Mouse (Mus musculus) telencephalon, adult 2 months (tissue): ENCODE data around the gene Selenow.

Experiments used
- DNase-seq: peaks from one replicate; pipeline ENCODE4 v3.0.0-alpha.2; 2011; ENCODE audit warnings: low read depth, low spot score

Selenow gene

DNA sequence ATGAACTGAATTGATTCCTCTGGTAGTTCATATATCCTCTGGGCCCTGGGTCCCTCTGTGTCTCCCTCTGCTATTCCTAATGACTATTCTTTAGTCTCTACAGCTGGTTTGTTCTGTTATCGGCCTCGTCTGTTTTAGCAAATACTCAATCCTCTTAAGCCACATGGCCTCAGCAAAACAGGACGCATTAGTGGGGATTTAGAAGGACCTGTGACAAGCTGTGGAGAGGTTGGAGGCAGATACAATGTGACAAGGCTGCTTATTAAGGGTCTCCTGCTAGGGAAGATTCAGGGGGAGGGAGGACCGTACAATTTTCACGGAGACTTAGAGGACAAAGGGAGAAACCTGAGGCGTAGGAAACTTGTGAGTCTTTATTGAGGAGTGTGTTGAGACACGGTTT, 16.3 kb downstream of the Selenow start:
- DNase-seq, result no peak

DNA sequence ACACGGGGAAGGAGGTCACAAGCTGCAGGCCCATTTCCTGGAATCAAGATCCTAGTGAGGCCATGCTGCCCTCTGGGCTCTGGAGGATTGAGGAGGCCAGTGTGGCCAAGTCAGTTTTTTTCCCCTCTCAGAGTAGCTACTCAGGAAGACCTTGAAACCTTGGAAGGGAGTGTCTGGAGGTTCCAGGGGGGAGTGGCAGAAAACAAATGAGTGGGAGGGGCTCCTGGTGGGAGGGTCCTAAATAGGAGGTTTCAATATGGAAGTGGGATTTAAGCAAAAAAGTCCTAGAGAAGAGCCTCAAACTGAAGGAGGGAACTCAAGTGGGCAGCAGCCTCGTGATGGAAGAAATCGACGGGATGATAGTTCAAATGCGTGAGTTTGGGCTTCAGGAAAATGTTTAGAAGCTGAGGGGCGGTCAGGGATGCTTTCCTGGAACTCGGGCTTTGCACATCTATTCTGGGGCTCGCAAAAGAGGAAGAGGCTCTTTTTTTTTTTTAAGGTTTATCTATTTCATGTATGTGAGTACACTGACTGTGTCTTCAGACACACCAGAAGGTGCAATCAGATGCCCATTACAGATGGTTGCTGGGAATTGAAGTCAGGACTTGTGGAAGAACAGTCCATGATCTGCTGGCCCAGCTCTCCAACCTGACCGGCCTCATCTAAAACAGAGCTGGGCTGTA, 20.7 kb downstream of the Selenow start:
- no peak for DNase-seq

DNA sequence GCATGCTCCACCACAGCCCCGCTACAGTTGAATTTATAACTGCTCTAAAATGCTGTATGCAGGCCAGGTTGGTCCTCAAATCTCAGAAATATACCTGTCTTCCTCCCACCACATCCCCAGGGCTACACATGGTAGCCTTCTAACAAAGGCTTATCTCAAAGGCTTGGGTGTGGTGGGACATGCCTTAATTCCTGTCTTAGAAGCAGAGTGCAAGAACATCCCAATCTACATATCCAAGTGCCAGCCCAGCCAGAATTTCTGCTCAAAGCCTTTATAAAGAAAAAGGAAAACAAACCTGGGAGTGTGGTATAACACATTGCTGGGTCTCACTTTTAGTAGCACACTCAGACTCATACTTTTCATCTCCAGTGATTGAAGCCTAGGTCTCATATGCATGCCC, 28.0 kb downstream of the Selenow start:
- no peak for DNase-seq

DNA sequence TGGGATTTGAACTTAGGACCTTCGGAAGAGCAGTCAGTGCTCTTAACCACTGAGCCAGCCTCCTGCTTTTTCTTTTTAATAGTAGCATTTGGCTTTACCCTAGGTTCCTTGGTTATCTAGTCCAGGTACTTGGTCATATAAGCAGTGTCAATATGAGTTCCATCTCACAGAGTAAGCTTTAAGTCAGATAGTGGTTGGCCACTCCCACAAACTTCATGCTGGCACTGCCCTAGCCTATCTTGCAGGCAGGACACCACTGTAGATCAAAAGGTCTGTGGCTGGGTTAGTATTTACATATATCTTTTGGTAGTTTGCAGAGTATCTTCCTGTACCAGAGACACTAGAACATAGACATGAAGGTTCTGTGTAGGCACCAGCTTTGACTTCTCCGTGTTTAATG, 38.1 kb downstream of the Selenow start:
- no peak for DNase-seq

DNA sequence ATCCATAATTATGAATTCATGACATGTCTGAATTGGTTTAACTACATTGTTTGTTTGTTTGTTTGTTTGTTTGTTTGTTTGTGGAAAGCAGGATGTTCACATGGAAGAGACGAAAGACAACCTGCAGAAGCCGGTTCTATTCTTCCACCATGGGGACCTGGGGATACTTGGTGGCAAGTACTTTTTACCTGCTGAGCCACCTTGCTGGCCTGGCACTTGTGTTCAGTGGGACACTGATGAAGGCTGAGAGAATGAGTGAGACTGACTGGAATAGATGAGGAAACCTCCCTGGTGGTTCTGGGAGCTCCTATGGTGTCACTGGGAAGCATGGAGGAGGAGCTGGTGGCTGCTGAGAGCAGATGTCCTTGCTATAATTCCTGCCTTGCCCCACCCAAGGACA, 39.9 kb downstream of the Selenow start, which contains the start of gene Crxos:
Gene Crxos, plus strand, starts transcription at position 301 of the 400 bp plus-strand sequence.
- DNase-seq, result no peak

DNA sequence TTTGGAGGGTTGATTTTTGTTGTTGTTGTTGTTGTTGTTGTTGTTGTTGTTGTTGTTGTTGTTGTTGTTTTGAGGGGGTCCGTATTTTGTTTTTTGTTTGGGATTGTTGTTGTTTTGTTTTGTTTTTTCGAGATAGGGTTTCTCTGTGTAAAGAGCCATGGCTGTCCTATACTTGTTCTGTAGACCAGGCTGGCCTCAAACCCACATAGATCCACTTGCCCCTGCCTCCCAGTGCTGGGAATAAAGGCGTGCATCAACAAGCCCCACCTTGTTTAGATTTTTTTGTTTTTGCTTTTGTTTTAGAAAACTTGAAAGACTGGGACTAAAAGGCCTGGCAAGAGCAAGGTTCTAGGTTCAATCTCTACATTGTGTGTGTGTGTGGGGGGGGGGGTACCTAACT, 40.4 kb downstream of the Selenow start:
- no peak for DNase-seq

DNA sequence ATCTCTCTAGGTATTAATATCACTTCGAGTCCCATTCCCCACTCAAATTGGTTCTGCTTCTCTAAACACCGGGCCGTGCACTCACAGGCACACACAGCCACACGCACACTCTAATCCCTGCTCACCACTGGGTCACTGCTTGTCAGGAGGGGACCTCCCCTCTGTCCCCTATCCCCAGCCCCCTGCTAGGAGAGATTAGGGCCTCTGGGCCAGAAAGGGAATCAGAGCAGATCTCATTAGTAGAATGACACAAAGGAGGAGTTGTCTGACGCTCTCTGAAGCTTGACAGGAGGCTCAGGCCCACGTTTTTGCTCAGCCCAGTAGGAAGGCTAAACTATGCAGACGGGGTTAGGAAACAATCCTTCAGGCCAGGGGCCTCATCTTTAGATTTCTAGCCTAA, 40.8 kb downstream of the Selenow start:
- no peak for DNase-seq

DNA sequence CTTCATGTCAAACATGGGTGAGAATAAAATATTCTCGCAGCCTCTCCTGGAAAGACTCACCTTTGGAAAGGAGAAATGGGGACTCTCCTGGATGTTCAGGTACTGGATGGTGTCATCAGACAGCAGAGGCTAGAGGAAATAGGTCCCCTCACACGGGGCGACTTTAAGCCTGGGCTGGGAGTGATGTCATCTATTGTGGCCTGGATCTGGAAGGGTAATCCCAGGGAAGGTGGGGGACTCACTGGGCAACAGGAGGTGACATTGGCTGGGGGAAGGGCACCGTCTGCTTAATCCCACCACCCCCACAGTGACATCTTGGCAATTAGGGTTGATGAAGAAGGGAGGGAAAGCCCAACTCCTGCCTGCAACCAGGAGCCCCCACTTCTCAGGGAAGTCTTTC, 42.4 kb downstream of the Selenow start, which contains the start of gene Crx:
Gene Crx, minus strand, starts transcription at position 213 of the 400 bp plus-strand sequence.
- no peak for DNase-seq
